Mouse (Mus musculus) embryonic facial prominence, embryonic 15.5 days (tissue): ENCODE results near the gene Zc3h12c. TPM values are rescaled to one million over a fixed set of nuclear protein-coding genes. Genes with fewer than 3 reads are reported as not detected.
"Not testable (repeated sequence)": the region's sequence is repeated elsewhere in the genome, so short reads cannot be mapped to it uniquely, and the experiment has no call there.

Experiments
- ATAC-seq: fragments of 200-750 bp; cut with Nextera tagmentation; 2 replicates; pipeline ENCODE4 v1.8.0; 2017; ENCODE audit warnings: low read depth, moderate TSS enrichment; ENCODE audit not compliant: insufficient number of reproducible peaks, low FRiP score, low TSS enrichment
- H3K27ac ChIP-seq: fragments of 300-500 bp; sonication (generic); replicated peaks from 2 replicates; pipeline ENCODE4 v1.5.1; 2015; ENCODE audit warnings: mild to moderate bottlenecking, inconsistent platforms
- H3K27me3 ChIP-seq: fragments of 300-500 bp; sonication (generic); 2 replicates; pipeline ENCODE4 v1.6.1; 2015; ENCODE audit warnings: inconsistent platforms
- H3K36me3 ChIP-seq: fragments of 300-500 bp; sonication (generic); 2 replicates; pipeline ENCODE4 v1.6.1; 2015; ENCODE audit warnings: mild to moderate bottlenecking, inconsistent platforms
- H3K4me1 ChIP-seq: fragments of 300-500 bp; sonication (generic); 2 replicates; pipeline ENCODE4 v1.6.1; 2015; ENCODE audit warnings: inconsistent platforms
- H3K4me2 ChIP-seq: fragments of 300-500 bp; sonication (generic); replicated peaks from 2 replicates; pipeline ENCODE4 v1.6.1; 2015; ENCODE audit warnings: mild to moderate bottlenecking, inconsistent platforms
- H3K4me3 ChIP-seq: fragments of 300-500 bp; sonication (generic); replicated peaks from 2 replicates; pipeline ENCODE4 v1.5.1; 2015; ENCODE audit warnings: mild to moderate bottlenecking, inconsistent platforms
- H3K9ac ChIP-seq: fragments of 300-500 bp; sonication (generic); 2 replicates; pipeline ENCODE4 v1.6.1; 2015; ENCODE audit warnings: inconsistent platforms
- H3K9me3 ChIP-seq: fragments of 300-500 bp; sonication (generic); replicated peaks from 2 replicates; pipeline ENCODE4 v1.6.1; 2016; ENCODE audit warnings: inconsistent platforms
- WGBS: fragments of 180-500 bp; shearing (Covaris S2); methylation state at CpG from one replicate; pipeline ENCODE4 v1.1.7; 2015; 5-methylcytosine and 5-hydroxymethylcytosine counted together
- microRNA-seq: library from miRNA; unstranded; fragments of <30 nt; microRNA quantifications from one replicate; pipeline ENCODE4, GENCODE M21; 2016; ENCODE audit warnings: borderline number of aligned reads
- polyA plus RNA-seq: library from polyadenylated mRNA; unstranded; fragments of >200 nt; fragmentation: Nextera tagmentation; extraction: Ambion mirVana; gene quantifications from 2 replicates; pipeline ENCODE4 v1.2.1, GENCODE M21; 2015

The Zc3h12c gene
- polyA plus RNA-seq, 1 experiment from 2014 or later = 3.1 TPM

DNA sequence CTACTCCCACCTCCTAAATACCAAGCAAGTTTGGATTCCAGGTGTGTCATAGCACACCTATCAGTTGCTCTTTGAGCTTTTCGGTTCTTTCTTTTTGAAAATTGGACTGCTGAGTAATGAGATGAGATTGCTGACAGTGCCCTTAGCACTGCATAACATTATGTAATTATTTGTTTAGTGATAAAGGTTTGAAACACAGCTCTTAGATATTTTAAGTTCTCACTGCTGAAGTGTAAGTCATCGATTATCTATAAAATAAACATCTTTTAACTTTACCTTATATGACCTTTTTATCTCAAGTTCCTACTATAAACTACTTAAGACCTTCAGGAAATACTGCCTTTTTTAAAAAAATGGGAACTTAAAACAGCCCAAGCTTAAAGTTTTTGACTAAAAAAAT, 86.4 kb downstream of the Zc3h12c start:
- H3K36me3 ChIP-seq = peaks cover 49% of the 10 kb centered on the region
- H3K9me3 ChIP-seq = no peaks in the 10 kb centered on the region
- WGBS = 87% methylated on average over 2 of the region's 2 CpGs
- H3K4me2 ChIP-seq = no peak overlapping the region
- H3K4me1 ChIP-seq = no peaks in the 10 kb centered on the region
- no peak overlapping the region for H3K9ac ChIP-seq
- H3K27ac ChIP-seq = no peak overlapping the region
- no peak overlapping the region for H3K4me3 ChIP-seq
- H3K27me3 ChIP-seq = no peaks in the 10 kb centered on the region
- no peak for ATAC-seq

DNA sequence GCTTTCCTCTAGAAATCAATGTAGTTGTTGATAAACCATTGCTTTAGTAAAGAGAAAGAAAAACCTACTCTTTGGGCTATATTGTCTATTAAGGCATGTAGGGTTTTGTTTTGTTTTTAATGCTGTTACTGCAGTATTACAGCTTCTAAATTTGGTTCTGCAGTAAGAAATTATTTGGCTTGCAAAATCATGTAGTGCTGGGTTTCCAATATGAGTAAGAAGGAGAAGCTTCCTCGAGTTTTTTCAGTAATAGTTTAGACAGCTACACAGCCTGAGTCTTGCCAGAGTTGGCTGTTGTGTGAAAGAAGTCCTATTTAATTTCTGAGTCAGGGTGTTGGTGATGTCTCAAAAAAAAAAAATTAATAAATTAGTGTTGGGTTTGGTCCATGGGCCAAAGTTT, 90.7 kb downstream of the Zc3h12c start:
- no peaks in the 10 kb centered on the region for H3K9me3 ChIP-seq
- 93% methylated on average over 1 of the region's 1 CpGs for WGBS
- peaks cover 58% of the 10 kb centered on the region for H3K36me3 ChIP-seq
- no peaks in the 10 kb centered on the region for H3K27me3 ChIP-seq
- H3K9ac ChIP-seq = no peak overlapping the region
- ATAC-seq = no peak
- H3K4me2 ChIP-seq = no peak overlapping the region
- H3K4me1 ChIP-seq = no peaks in the 10 kb centered on the region
- no peak overlapping the region for H3K27ac ChIP-seq
- H3K4me3 ChIP-seq = no peak overlapping the region

DNA sequence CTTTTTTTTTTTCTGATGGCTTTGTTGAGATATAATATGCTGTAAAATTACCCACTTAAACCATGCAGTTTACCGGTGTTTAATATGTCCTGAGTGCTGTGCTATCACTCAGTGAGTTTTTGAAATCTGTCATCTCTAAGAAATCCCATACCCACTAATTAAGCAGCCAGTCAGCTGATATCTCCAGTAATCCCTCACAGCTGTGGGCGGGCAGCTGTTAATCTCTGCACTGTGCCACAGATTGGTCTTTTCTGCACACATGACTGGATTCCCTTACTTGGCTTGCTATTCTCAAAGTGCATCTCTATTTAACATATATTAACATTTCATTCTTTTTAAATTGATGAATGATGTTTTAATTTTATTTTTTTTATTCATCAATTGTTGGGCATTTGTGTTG, 92.3 kb downstream of the Zc3h12c start:
- 72% methylated on average over 2 of the region's 2 CpGs for WGBS
- no peaks in the 10 kb centered on the region for H3K27me3 ChIP-seq
- no peak overlapping the region for H3K27ac ChIP-seq
- H3K4me1 ChIP-seq = no peaks in the 10 kb centered on the region
- no peaks in the 10 kb centered on the region for H3K9me3 ChIP-seq
- peaks cover 53% of the 10 kb centered on the region for H3K36me3 ChIP-seq
- H3K4me2 ChIP-seq = no peak overlapping the region
- no peak for ATAC-seq
- H3K9ac ChIP-seq = no peak overlapping the region
- H3K4me3 ChIP-seq = no peak overlapping the region

DNA sequence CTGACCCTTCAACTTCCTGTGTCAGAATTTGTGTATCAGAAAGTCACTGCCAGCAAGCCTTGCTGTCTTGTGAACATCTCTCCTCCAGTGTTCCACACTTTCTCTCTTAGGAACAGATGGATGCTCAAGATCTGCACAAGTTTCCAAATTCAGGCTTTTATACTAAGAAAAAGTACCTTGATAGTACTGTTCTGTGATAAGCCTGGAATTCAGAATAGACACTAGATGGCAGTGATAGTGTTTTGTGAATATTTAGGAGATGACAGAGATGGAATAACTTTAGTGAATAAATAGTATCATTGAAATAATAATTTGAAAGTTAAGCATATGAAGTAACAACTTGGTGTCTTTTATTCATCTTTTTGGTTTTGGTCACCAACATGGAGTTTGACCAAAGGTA, 96.2 kb downstream of the Zc3h12c start:
- no peak overlapping the region for H3K9ac ChIP-seq
- peaks cover 56% of the 10 kb centered on the region for H3K36me3 ChIP-seq
- no peak overlapping the region for H3K27ac ChIP-seq
- H3K9me3 ChIP-seq = no peaks in the 10 kb centered on the region
- H3K4me1 ChIP-seq = no peaks in the 10 kb centered on the region
- H3K27me3 ChIP-seq = no peaks in the 10 kb centered on the region
- no peak overlapping the region for H3K4me2 ChIP-seq
- H3K4me3 ChIP-seq = no peak overlapping the region
- ATAC-seq = no peak

DNA sequence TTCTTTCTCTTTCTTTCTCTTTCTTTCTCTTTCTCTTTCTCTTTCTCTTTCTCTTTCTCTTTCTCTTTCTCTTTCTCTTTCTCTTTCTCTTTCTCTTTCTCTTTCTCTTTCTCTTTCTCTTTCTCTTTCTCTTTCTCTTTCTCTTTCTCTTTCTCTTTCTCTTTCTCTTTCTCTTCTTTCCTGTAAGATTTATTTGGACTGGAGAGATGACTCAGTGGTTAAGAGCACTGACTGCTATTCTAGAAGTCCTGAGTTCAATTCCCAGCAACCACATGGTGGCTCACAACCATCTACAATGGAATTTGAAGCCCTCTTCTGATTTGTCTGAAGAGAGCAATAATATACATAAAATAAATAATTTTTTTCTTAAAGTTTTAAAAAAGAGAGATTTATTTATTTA, 97.0 kb downstream of the Zc3h12c start:
- H3K36me3 ChIP-seq = peaks cover 55% of the 10 kb centered on the region

DNA sequence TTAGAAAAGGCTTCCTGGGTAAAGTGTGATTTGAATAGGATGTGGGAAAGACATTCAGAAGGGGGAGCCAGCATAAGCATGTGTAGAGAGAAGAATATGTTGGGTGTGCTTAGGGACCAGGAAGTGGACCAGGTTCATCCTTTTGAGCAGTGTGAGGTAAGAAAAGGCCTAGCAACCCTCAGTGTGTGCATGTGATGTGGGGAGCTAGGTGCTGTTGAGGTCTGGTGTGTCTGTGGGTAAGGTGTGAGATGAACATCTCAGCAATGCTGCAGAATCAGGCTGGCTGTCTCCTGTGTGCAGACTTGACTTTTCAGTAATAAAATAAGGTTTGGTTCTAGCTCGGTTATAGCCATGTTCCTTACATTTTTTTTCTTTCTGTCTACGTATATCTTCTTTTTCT, 98.3 kb downstream of the Zc3h12c start:
- H3K36me3 ChIP-seq = peaks cover 59% of the 10 kb centered on the region
- H3K27me3 ChIP-seq = no peaks in the 10 kb centered on the region
- no peak overlapping the region for H3K27ac ChIP-seq

More for the DNA sequence above, 97.0 kb downstream of the Zc3h12c start:
- H3K27me3 ChIP-seq, H3K4me2 ChIP-seq, H3K9ac ChIP-seq, H3K27ac ChIP-seq, H3K4me3 ChIP-seq, ATAC-seq, H3K9me3 ChIP-seq, H3K4me1 ChIP-seq: not testable (repeated sequence)

More for the DNA sequence above, 98.3 kb downstream of the Zc3h12c start:
- Histone ChIP-seq H3K4me1 (no peaks in the 10 kb centered on the region), H3K9ac (no peak overlapping the region), H3K4me2 (no peak overlapping the region), H3K4me3 (no peak overlapping the region), H3K9me3 (no peaks in the 10 kb centered on the region)
- ATAC-seq = no peak
- WGBS = 97% methylated on average over 2 of the region's 2 CpGs

Small RNA genes within 50 kb of the gene (microRNA-seq; reads per million reads assigned to microRNA genes)
- gene Gm27686 (not detected), gene Mir6244 (not detected)

Other genes with a start within 250 kb of the Zc3h12c start
- gene Fdx1, start 205.0 kb downstream of the Zc3h12c start, polyA plus RNA-seq = 68.9 and 69.8 TPM in 2 replicates
- gene Rdx, start 121.4 kb downstream of the Zc3h12c start, polyA plus RNA-seq = 105 and 109 TPM in 2 replicates